Mouse (Mus musculus): Measurements from ENCODE around the gene Rbp1.

Gene Rbp1

GRCm38 (mm10) chr9:98422656-98423055, at the start of gene Rbp1:
Gene Rbp1 (plus strand): TSS chr9:98422961.
- no peak for DNase-seq (ENCODE audit: low spot score)

GRCm38 (mm10) chr9:98373358-98373757, 49.4 kb upstream of the Rbp1 start:
- DNase-seq (ENCODE audit: low spot score) = no peak

DNA sequence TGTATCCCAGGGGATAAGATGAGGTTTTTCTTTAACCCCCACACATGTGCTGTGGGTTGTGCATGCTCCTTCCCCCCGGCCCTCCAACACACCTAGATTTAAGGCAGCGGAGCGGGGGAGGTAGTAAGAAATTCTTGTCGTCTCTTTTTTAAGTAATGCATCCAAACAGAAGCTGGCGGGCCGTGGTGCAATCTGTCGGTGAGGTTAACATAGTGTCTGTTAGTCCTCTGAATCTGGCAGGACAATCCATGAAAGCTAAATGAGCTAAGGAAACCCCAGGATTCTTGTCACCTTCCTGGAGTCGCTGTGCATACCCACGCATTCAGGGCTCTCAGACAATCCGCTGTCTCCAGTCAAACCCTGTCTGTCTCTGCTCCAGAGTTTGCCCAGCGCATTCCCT, 47.9 kb upstream of the Rbp1 start:
- DNase-seq (ENCODE audit: low spot score) = no peak

- peak; percentile 9 for DNase-seq (ENCODE audit: low spot score)
Measured at GRCm38 (mm10) chr9:98375329-98376170, 47.2 kb upstream of the Rbp1 start.

- DNase-seq (ENCODE audit: low spot score) = no peak
Measured at GRCm38 (mm10) chr9:98379736-98380135, 43.0 kb upstream of the Rbp1 start.

DNA sequence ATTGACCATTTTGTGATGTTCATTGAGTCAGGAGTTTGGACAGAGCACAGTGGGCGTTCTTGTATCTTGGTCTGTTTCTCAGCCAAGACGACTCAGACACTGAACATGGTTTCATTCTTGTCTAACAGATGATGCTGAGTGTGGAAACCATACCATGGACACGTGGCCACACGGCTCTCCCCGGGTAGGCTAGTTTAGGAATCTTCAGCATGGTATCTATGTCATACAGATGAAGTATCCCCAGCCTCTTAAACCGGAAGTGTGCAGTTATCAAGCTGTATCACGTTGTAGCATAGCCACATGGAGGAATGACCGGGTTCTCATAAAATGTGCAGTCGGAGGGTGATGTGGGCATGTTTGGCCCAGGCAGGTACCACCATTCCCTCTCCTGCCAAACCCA, 42.2 kb upstream of the Rbp1 start:
- DNase-seq (ENCODE audit: low spot score) = no peak

- no peak for DNase-seq (ENCODE audit: low spot score)
Measured at GRCm38 (mm10) chr9:98387741-98388632, 34.8 kb upstream of the Rbp1 start.

DNA sequence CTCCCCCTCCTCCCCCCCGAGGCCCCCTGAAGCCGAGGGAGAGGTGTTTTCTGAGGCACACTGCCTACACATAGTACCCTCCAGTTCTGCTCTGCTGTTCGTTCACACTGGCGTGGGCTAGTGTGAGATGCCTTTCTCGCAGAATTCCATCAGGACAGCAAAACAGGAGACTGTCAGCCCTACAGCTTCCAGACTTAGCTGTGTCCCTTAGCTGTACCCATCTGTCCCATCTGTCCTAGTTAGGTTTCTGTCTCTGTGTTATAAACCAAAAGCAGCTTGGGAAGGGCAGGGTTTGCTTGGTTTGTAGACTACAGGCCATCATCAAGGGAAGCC, 34.2 kb upstream of the Rbp1 start:
- DNase-seq (ENCODE audit: low spot score) = no peak

- DNase-seq (ENCODE audit: low spot score) = no peak
Measured at GRCm38 (mm10) chr9:98393496-98393895, 29.3 kb upstream of the Rbp1 start.

GRCm38 (mm10) chr9:98397211-98397610, 25.6 kb upstream of the Rbp1 start:
- no peak for DNase-seq (ENCODE audit: low spot score)

GRCm38 (mm10) chr9:98397866-98398265, 24.9 kb upstream of the Rbp1 start:
- no peak for DNase-seq (ENCODE audit: low spot score)

- DNase-seq (ENCODE audit: low spot score) = no peak
Measured at GRCm38 (mm10) chr9:98400185-98400894, 22.4 kb upstream of the Rbp1 start.

DNA sequence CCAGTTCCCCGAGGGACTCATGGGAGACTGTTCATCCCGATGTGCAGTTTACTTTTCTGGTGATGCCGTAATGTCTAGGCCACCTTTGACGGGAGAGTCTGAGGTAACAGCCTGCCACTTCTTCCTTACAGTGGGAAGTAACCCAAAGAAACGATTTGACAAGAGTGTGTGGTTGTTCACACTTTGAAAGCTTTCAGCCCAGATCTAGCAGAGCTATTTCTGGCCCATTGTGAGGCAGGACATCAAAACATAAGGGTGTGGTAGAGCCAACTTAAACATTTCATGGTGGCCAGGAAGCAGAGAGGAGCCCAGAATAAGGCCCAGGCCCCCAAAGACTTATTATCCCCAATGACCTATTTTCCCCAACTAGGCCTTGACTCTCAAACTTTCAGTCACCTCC, 21.1 kb upstream of the Rbp1 start:
- DNase-seq (ENCODE audit: low spot score) = no peak

GRCm38 (mm10) chr9:98407771-98408170, 15.0 kb upstream of the Rbp1 start:
- no peak for DNase-seq (ENCODE audit: low spot score)

DNA sequence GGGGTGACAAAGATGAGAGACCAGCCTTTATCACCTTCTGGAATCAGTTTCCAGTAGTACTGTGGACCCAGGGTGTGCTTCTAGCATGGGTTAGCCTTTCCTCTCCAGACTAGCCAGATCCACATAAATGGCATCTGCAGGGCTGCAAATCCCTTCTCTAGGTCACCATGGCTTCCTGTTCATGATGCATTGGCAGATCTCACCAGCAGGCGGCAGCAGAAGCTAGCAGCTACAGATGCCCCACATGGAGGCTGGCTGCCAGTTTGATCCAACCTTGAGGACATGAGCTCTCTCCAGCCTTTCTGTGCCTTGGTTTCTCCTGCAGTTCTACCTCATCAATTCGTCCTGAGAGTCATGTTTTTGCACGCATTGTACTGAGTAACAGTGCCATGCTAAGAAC, 13.6 kb upstream of the Rbp1 start:
- peak; percentile 84 for DNase-seq (ENCODE audit: low spot score)

- DNase-seq (ENCODE audit: low spot score) = no peak
Measured at GRCm38 (mm10) chr9:98415427-98415826, 7.3 kb upstream of the Rbp1 start.

- peak; percentile 77 for DNase-seq (ENCODE audit: low spot score)
Measured at GRCm38 (mm10) chr9:98417919-98418318, 4.8 kb upstream of the Rbp1 start.

DNA sequence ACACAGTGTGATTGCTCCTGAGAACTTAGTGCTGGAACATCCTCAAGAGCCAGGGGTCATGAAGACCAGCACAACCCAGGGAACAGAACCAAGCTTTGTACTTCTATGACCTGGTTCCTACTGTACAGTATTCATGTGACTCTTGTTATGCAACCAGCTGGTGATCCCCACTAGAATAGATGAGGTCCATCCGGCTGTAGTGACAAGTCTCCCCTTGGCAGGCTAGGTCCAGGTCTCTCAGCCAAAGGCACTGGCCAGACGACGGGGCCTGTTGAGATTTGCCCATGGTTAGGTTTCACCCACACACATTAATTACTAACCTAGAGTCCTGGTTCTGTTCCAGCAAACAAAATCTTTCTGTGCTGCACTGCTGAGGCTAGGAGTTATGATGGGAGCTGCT, 4.4 kb upstream of the Rbp1 start:
- DNase-seq (ENCODE audit: low spot score) = no peak

DNA sequence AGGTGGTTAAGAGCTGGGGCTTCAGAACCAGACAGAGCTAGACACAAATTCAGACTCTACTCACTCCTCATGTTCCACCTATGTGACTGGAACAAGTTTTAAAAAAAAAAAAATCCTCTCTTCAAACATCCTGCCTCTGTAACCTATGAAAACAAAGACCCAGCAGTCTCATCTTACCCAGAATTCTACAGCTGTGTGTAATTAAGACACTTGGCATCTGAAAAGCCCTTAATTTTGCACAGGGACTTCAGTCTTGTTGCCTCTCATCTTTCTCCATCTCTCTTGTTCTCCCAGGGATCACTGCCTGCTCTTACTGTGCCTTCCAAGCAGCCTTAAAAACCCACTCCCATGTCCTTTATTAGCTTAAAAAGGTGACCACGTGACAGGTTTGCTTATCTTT, 2.1 kb upstream of the Rbp1 start:
- no peak for DNase-seq (ENCODE audit: low spot score)

- DNase-seq (ENCODE audit: low spot score) = no peak
Measured at GRCm38 (mm10) chr9:98421903-98422302, 858 bp upstream of the Rbp1 start.

GRCm38 (mm10) chr9:98423691-98424090, 930 bp downstream of the Rbp1 start:
- DNase-seq (ENCODE audit: low spot score) = no peak

DNA sequence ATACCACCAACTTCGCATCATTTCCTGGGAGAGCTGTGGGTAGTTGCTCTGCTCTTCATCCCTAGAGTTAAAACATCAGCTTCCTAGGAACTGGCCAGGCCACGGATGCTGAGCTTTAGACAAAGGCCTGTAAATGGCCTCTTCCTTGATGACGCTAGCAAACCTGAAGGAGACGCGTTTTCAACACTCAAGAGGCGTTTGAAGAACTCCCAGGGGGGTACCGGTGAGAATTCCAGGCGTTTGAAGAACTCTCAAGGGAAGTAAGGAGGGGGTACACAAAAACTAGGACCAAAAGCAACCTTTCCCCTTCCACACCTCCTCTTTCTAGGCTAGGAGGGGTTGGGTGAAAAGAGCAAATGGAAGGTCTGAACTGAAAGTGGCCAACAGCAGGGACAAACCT, 1.5 kb downstream of the Rbp1 start:
- DNase-seq (ENCODE audit: low spot score) = peak; percentile 55

All from embryo, embryonic 10.5 days (tissue).